Mouse (Mus musculus) c-Kit-positive CD71-negative TER-119-negative erythroid progenitor cells, embryonic 14.5 days (primary cell): Measurements from ENCODE around the gene Lingo2.
"Not testable (repeated sequence)": the region's sequence is repeated elsewhere in the genome, so short reads cannot be mapped to it uniquely, and the experiment has no call there.

ENCODE experiments used
- DNase-seq: peaks from one replicate; pipeline ENCODE4 v3.0.0-alpha.2; 2013; ENCODE audit warnings: low read depth

Gene Lingo2

GRCm38 (mm10) chr4:35823322-35823870 lies 1128.2 kb downstream of the Lingo2 start:
- DNase-seq: no peak

GRCm38 (mm10) chr4:35820701-35821100 lies 1130.8 kb downstream of the Lingo2 start:
- DNase-seq: no peak

GRCm38 (mm10) chr4:35814698-35815097 lies 1136.8 kb downstream of the Lingo2 start:
- no peak for DNase-seq

- DNase-seq: no peak
Observed at GRCm38 (mm10) chr4:35807497-35808210, 1143.9 kb downstream of the Lingo2 start.

GRCm38 (mm10) chr4:35806881-35807464 lies 1144.6 kb downstream of the Lingo2 start:
- DNase-seq: no peak

- DNase-seq: no peak
Observed at GRCm38 (mm10) chr4:35784255-35784921, 1167.2 kb downstream of the Lingo2 start.

GRCm38 (mm10) chr4:35770810-35771209 lies 1180.7 kb downstream of the Lingo2 start:
- no peak for DNase-seq

- DNase-seq: no peak
Observed at GRCm38 (mm10) chr4:35766905-35767304, 1184.6 kb downstream of the Lingo2 start.

GRCm38 (mm10) chr4:35761181-35761580 lies 1190.4 kb downstream of the Lingo2 start:
- DNase-seq: no peak

- no peak for DNase-seq
Observed at GRCm38 (mm10) chr4:35752121-35752860, 1199.3 kb downstream of the Lingo2 start.

GRCm38 (mm10) chr4:35746693-35747092 lies 1204.9 kb downstream of the Lingo2 start:
- DNase-seq: no peak

- no peak for DNase-seq
Observed at GRCm38 (mm10) chr4:35724774-35725173, 1226.8 kb downstream of the Lingo2 start.

- no peak for DNase-seq
Observed at GRCm38 (mm10) chr4:35704126-35704525, 1247.4 kb downstream of the Lingo2 start.

GRCm38 (mm10) chr4:35702661-35703060 lies 1248.9 kb downstream of the Lingo2 start:
- DNase-seq: no peak

GRCm38 (mm10) chr4:35695137-35695522 lies 1256.4 kb downstream of the Lingo2 start:
- DNase-seq: no peak

- DNase-seq: no peak
Observed at GRCm38 (mm10) chr4:35694360-35695136, 1257.0 kb downstream of the Lingo2 start.

GRCm38 (mm10) chr4:35690521-35690920 lies 1261.0 kb downstream of the Lingo2 start:
- no peak for DNase-seq

GRCm38 (mm10) chr4:35688498-35689240 lies 1262.9 kb downstream of the Lingo2 start:
- not testable (repeated sequence) for DNase-seq
